Mouse (Mus musculus) thymus, adult 2 months (tissue): Measurements from ENCODE around the gene Capn9.

Source experiments
- CTCF ChIP-seq: fragments of 200-500 bp; IDR thresholded peaks from 2 replicates; pipeline ENCODE4 v1.5.1; 2012; ENCODE audit warnings: mild to moderate bottlenecking, control low read depth, low read length, moderate library complexity, borderline replicate concordance; ENCODE audit not compliant: control insufficient read depth, poor library complexity, insufficient read depth; ENCODE audit errors: extremely low read depth
- POLR2A ChIP-seq: fragments of 200-500 bp; IDR thresholded peaks from 2 replicates; pipeline ENCODE4 v1.6.1; 2012; ENCODE audit warnings: mild to moderate bottlenecking, low read length, control low read depth, moderate library complexity; ENCODE audit not compliant: control insufficient read depth, poor library complexity, insufficient read depth; ENCODE audit errors: extremely low read depth

- TF ChIP-seq CTCF (no peak), POLR2A (no peak)
Measured at GRCm38 (mm10) chr8:124663874-124664230, 87.9 kb downstream of the Capn9 start.
